Mouse (Mus musculus) urinary bladder, postnatal 14 days (tissue): Measurements from ENCODE around the gene Gm10300.

Experiments used
- DNase-seq: peaks from one replicate; pipeline ENCODE4 v3.0.0; 2021; ENCODE audit warnings: low spot score

The Gm10300 gene

GRCm38 (mm10) chr4:132051321-132052275 lies 22.9 kb upstream of the Gm10300 start:
- no peak for DNase-seq

DNA sequence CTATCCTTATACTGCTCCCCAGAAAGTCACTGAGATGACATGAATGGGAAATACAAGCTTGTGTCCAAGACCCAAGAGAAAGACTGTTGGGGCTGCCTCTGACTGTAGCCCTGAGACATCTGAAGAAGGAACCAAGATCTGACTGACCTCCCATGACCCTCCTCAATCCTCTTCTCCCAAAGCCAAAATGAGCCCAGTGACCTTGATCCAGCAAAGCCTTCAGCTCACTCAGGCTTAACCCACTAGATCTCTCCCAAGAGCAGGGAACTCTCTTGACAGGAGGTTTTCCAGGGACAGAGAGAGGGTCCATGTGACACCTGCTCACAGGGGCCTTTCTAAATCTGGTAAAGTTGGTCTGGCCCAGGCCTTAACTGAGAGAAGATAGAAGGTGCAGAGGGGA lies 17.2 kb upstream of the Gm10300 start:
- no peak for DNase-seq

DNA sequence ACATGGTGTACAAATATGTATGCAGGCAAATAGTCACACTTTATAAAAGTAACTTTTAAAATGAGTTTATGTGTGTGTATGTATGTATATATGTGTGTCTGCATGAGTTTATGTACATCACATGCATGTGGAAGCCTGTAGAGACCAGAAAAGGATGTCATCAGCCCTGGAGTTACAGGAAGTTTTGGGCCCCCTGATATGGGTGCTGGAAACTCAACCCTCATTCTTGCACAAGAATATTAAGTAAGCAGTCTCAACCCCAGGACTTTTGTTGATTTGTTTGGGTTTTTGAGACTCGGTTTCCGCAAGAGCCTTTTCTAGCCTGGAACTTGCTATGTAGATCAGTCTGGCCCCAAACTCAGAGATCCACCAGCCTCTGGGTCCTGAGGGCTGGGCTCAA lies 15.0 kb upstream of the Gm10300 start:
- DNase-seq, result no peak

DNA sequence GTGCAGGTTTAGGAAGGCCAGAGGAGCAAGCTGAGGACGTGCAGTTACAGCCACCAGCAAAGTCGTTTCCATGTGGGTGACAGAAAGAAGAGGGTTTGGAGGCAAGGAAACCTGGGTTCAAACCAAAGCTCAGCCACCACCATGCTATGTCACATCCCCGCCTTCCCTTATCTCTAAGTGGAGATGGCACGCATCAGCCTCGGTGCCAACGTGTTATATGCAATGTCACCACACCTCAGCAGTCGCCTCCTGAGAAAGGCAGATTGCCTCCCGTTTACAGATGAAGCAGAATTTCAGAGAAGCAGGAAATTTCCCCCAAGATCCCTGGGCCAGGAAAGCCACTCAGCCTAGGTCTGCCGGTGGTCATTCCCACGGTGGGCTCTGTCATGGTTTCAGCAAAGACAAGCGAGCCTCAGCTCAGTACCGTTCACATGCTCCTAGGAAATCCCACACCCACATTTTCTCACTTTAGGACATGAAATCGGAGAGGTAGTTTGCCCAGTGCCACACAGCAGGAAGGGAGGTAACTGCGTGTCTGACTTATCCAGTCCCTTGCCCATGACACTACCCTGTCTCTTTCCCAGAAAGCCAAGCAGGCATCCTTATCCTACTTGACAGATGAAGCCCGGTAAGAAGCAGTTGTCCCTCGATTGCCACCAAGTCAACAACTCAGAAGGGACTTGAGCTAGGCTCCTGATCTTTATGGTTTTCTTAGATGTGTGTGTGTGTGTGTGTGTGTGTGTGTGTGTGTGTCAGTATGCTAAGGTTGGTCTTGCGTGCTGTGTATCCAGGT lies 14.3 kb upstream of the Gm10300 start:
- DNase-seq, result no peak

- no peak for DNase-seq
Measured at GRCm38 (mm10) chr4:132062289-132062688, 12.2 kb upstream of the Gm10300 start.

DNA sequence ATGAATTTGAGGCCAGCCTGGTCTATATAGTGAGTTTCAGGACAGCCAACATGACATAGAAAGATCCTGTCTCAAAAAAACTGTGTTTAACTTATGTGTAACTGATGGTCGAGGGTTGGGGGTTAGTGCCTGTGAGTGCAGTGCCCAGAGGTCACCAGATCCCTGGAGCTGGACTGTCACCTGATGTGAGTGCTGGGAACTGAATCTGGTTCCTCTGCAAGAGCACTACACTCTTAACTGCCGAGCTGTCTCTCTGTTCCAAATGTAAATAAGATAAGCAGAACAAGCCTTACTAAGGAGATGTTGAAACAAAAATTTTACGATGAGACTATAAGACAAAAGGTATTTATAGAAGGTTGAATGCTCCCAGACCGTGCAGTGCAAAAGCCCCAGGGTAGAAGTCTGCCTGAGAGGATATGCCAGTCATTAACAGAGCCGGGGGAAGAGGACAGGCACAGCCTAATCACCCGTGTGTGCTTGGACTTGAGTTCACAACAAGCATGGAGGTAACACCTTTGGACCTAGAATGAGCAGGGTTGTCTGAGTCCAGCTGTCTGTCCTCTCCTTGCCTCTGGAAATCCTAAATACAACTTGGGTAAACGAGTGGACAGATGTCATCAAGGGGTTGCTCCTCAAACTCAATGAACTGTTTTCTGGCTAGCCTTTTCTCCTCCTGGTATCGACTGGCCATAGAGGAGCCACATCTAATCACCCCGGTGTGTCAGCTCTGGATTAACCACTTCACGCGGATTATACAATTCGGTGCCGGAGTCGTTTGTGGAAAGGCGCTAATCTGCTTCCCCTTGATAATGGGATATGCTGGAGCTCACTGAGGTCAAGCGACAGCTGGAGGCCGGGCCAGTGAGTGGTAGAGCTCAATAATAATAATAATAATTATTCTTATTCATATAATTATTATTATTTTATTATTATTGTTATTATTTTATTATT lies 11.3 kb upstream of the Gm10300 start:
- no peak for DNase-seq

DNA sequence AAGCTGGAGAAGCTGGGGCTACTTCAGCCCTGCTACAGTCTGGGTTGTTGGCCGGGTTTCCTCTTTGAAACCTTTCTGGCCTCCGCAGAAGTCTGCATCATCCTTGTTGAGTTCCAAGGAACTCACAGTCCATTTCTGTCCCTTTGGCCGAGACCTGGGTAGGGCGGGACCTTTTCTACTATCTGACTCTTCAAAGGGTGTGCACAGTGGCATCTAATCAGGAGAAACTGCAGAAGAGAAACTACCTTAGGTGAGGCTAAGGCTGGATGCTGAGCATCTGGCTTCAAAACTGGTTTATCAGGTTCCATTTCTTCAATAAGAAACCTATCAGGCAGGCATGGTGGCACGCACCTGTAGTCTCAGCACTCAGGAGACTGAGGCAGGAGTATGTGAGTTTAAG lies 9.9 kb upstream of the Gm10300 start:
- DNase-seq, result no peak

DNA sequence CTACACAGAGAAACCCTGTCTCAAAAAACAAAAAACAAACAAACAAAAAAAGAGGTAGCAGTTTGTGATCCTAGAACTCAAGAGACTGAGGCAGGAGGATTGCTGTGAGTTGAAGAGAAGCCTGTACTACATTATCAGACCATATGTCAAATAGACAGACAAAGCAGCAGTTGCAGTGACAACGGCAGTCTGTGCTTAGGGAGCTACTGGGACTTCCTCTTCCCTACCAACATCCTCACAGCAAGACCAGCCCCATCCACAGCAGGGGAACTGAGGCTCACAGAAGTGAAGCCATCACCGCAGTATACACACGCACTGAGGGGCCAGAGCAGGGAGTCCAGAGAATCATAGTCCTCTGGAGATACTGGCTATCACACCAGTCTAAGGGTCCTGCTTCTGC lies 8.9 kb upstream of the Gm10300 start:
- DNase-seq, result no peak

DNA sequence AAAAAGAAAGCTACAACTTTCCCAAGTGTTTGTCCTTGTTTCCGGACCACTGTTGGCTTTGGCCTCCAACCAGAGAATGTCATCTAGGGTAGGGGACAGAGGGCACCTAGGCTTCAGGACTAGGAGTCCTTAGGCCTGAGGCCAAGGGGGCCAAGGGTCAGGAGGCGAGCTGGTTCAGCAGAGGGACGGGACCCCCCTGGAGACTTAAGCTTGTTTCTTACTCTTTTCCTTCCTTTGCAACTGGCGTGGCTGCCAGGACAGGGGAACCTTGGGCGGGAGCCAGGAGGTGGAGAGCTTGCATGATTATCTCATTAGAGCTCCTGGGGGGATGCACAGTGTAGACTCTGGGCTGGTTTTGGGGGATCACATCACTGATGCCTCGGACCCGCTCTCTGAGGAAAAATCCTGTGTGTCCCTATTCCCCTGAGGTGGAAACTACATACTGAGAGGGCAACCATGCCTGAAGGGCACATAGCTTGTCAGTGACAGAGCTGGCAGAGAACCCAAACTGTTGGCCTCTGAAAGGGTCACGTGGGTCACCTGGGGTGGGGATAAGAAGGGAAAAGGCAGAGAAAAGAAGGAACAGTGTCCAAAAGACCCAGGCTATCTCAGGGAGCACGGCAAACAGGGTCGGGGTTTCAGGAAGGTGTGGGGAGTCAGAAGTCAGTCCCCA lies 8.3 kb upstream of the Gm10300 start:
- peak; percentile 41 for DNase-seq

GRCm38 (mm10) chr4:132067112-132067937 lies 7.2 kb upstream of the Gm10300 start:
- DNase-seq, result no peak

DNA sequence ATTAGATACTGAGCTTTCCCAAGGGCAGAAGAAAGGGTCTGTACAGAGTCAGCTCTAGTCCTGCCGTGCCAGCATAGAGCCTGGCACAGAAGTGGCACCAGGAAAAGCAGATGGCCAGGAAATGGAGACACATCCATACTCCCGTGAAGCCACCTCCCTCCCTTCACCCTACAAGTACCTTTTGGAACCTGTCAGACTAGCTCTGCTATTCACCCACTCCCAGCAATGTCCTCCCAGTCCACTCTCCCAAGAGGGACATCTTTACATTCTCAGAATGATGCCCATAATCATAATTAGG lies 6.6 kb upstream of the Gm10300 start:
- DNase-seq, result no peak

GRCm38 (mm10) chr4:132071674-132072073 lies 2.8 kb upstream of the Gm10300 start:
- no peak for DNase-seq

DNA sequence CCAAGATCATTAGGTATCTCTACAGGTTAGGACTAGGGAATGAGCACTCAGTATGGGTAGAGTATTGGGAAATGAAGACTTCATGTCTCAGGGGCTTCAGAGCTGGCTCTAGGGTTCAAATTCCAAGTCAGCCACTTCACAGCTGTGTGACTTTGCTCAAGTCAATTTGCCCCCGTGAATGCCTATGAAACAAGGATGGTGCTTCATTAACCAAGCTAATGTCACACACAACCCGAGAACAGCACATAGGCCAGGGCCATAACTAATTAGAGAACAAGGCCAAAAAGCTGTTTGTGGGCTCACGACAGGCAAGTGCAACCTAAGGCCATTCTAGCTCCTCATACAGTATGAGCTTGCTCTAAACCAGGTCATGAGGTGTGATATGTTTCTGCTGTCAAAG lies 2.3 kb upstream of the Gm10300 start:
- DNase-seq, result no peak

GRCm38 (mm10) chr4:132072946-132073345 lies 1.6 kb upstream of the Gm10300 start:
- DNase-seq, result no peak

GRCm38 (mm10) chr4:132074933-132075769 lies 654 bp downstream of the Gm10300 start, which contains the start of gene Epb41:
Epb41 (minus strand) TSS chr4:132075321.
- peak; percentile 99 for DNase-seq

DNA sequence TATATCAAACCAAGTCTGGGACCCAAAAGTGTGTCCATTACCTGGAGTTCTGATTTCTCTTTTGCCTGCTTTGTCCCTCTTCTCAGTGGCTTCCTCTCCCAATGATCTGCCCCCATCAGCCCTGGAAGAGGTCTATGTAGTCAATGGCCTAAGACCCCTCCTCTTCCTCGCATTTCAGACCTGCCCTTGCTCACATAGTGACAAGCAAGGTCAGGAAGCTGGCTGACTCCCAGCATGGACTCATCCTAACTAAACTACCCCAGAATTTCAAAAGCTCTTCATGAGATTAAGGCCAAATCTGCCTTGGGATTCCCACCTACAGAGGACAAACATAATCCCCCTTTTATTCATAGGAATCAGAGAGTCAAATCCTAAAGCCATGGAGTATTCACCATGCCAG lies 1.3 kb downstream of the Gm10300 start:
- DNase-seq, result no peak

GRCm38 (mm10) chr4:132076480-132077405 lies 2.2 kb downstream of the Gm10300 start:
- DNase-seq, result peak; percentile 77

GRCm38 (mm10) chr4:132077445-132077844 lies 2.9 kb downstream of the Gm10300 start:
- DNase-seq, result no peak
